In genomic region chr3:145938405-145939349, GRCm38 (mm10) we compare ENCODE assay signal across 8 mouse cellular contexts. TPM values are rescaled to one million over a fixed set of nuclear protein-coding genes. Genes with fewer than 3 reads are reported as not detected.
DNase-seq lines count a peak whose midpoint lies in the region; ATAC-seq and TF ChIP-seq lines count a peak whose summit lies in the region.

No protein-coding gene starts in this region.

- no peak for TF ChIP-seq CTCF in heart, adult 2 months (IDR thresholded peaks at IDR 0.05)
- TF ChIP-seq CTCF in ES-Bruce4 (IDR thresholded peaks at IDR 0.05; ENCODE audit: low read depth, low read length) = no peak
- no peak for TF ChIP-seq CTCF in cortical plate, adult 2 months (IDR thresholded peaks at IDR 0.05; ENCODE audit: extremely low read depth, insufficient read depth, low read length)

- intact Hi-C loops in heart, adult 2 months (cut with DNase I) = no loop called here

- TF ChIP-seq POLR2A in heart, adult 2 months (IDR thresholded peaks at IDR 0.05; ENCODE audit: insufficient read depth, low read depth, low read length) = no peak
- TF ChIP-seq POLR2A in ES-Bruce4 (IDR thresholded peaks at IDR 0.05; ENCODE audit: insufficient read depth, low read length) = no peak
- TF ChIP-seq POLR2A in cortical plate, adult 2 months (IDR thresholded peaks at IDR 0.05; ENCODE audit: extremely low read depth, insufficient read depth, low read length) = no peak

- peaks cover 16% of the 10 kb centered on the region for H3K36me3 ChIP-seq in heart, adult 2 months (ENCODE audit: control insufficient read depth, insufficient read depth, low read length)
- H3K36me3 ChIP-seq in ES-Bruce4 (ENCODE audit: control insufficient read depth, insufficient read depth, low read length, poor library complexity, severe bottlenecking) = peaks cover 24% of the 10 kb centered on the region
- peaks cover 19% of the 10 kb centered on the region; the same call in 1 of the 2 replicates for H3K36me3 ChIP-seq in hindbrain, embryonic 15.5 days
- peaks cover 7% of the 10 kb centered on the region for H3K36me3 ChIP-seq in lung, embryonic 16.5 days (ENCODE audit: control insufficient read depth, insufficient read depth, low read length)

- peak overlapping the region; percentile 98 for H3K9ac ChIP-seq in heart, adult 2 months (ENCODE audit: low read depth, low read length)
- peak overlapping the region; percentile 98 for H3K9ac ChIP-seq in ES-Bruce4 (ENCODE audit: low read depth, poor library complexity, severe bottlenecking)
- H3K9ac ChIP-seq in hindbrain, embryonic 15.5 days = peak overlapping the region; percentile 95
- peak overlapping the region; percentile 95 for H3K9ac ChIP-seq in lung, embryonic 16.5 days (ENCODE audit: low read length)

- H3K79me2 ChIP-seq in heart, adult 2 months (replicated peaks; ENCODE audit: control insufficient read depth, insufficient read depth, low read length) = peaks cover 5% of the 10 kb centered on the region

- peak overlapping the region; percentile 84 for H3K27ac ChIP-seq in heart, adult 2 months
- H3K27ac ChIP-seq in ES-Bruce4 (ENCODE audit: insufficient read depth, low read length) = no peak overlapping the region
- no peak overlapping the region for H3K27ac ChIP-seq in cortical plate, adult 2 months (ENCODE audit: insufficient read depth, low read length)
- H3K27ac ChIP-seq in hindbrain, embryonic 15.5 days (replicated peaks) = peak overlapping the region; percentile 85
- H3K27ac ChIP-seq in lung, embryonic 16.5 days (ENCODE audit: low read length) = peak overlapping the region; percentile 50

- H3K4me2 ChIP-seq in hindbrain, embryonic 15.5 days = peak overlapping the region; percentile 82
- H3K4me2 ChIP-seq in lung, embryonic 16.5 days (ENCODE audit: low read depth, low read length) = peak overlapping the region; percentile 75

- H3K27me3 ChIP-seq in heart, adult 2 months (ENCODE audit: control insufficient read depth, insufficient read depth, low read length) = no peaks in the 10 kb centered on the region
- no peaks in the 10 kb centered on the region for H3K27me3 ChIP-seq in ES-Bruce4 (ENCODE audit: control insufficient read depth, insufficient read depth, low read length, poor library complexity, severe bottlenecking)
- H3K27me3 ChIP-seq in hindbrain, embryonic 15.5 days = no peaks in the 10 kb centered on the region
- no peaks in the 10 kb centered on the region for H3K27me3 ChIP-seq in lung, embryonic 16.5 days (ENCODE audit: control insufficient read depth, insufficient read depth, low read depth, low read length)

- TF ChIP-seq EP300 in heart, adult 2 months (IDR thresholded peaks at IDR 0.05; ENCODE audit: insufficient read depth, low read depth, low read length) = no peak
- no peak for TF ChIP-seq EP300 in ES-Bruce4 (IDR thresholded peaks at IDR 0.05; ENCODE audit: insufficient read depth, low read depth, low read length)

- H3K4me3 ChIP-seq in heart, adult 2 months = peak overlapping the region; percentile 88
- H3K4me3 ChIP-seq in ES-Bruce4 (ENCODE audit: low read depth, low read length) = peak overlapping the region; percentile 97
- peak overlapping the region; percentile 72 for H3K4me3 ChIP-seq in cortical plate, adult 2 months (ENCODE audit: insufficient read depth, low read length)
- H3K4me3 ChIP-seq in hindbrain, embryonic 15.5 days = peak overlapping the region; percentile 99
- peak overlapping the region; percentile 93 for H3K4me3 ChIP-seq in lung, embryonic 16.5 days (ENCODE audit: low read length)

- peaks cover 8% of the 10 kb centered on the region for H3K4me1 ChIP-seq in heart, adult 2 months (ENCODE audit: control insufficient read depth, insufficient read depth, low read length)
- H3K4me1 ChIP-seq in ES-Bruce4 (ENCODE audit: control insufficient read depth, insufficient read depth, low read length) = peaks cover 1% of the 10 kb centered on the region
- peaks cover 4% of the 10 kb centered on the region for H3K4me1 ChIP-seq in cortical plate, adult 2 months (ENCODE audit: control insufficient read depth, insufficient read depth, low read length)
- H3K4me1 ChIP-seq in hindbrain, embryonic 15.5 days (replicated peaks) = peaks cover 26% of the 10 kb centered on the region
- peaks cover 23% of the 10 kb centered on the region for H3K4me1 ChIP-seq in lung, embryonic 16.5 days (replicated peaks; ENCODE audit: control insufficient read depth, insufficient read depth, low read length)

- ATAC-seq in hindbrain, embryonic 15.5 days (ENCODE audit: low FRiP score, low read depth) = peak; percentile 28
- peak; percentile 18; the same call in 1 of the 2 replicates for ATAC-seq in lung, embryonic 16.5 days (ENCODE audit: low read depth)

- H3K9me3 ChIP-seq in ES-Bruce4 (replicated peaks; ENCODE audit: control insufficient read depth, insufficient read depth, low read length, poor library complexity, severe bottlenecking) = no peaks in the 10 kb centered on the region
- H3K9me3 ChIP-seq in hindbrain, embryonic 15.5 days = no peaks in the 10 kb centered on the region
- no peaks in the 10 kb centered on the region for H3K9me3 ChIP-seq in lung, embryonic 16.5 days (ENCODE audit: control insufficient read depth, low read length)

- 14% methylated on average over 49 of the region's 50 CpGs for WGBS in heart, adult 2 months
- WGBS in hindbrain, embryonic 15.5 days = 21% methylated on average over 39 of the region's 50 CpGs
- 18% methylated on average over 42 of the region's 50 CpGs for WGBS in lung, embryonic 16.5 days

- DNase-seq in heart, adult 2 months = peak in 1 of 2 experiments; percentile 32
- no peak for DNase-seq in heart, adult 18-20 months
- DNase-seq in testis, postnatal 14 days (ENCODE audit: low spot score) = peak; percentile 40
- DNase-seq in layer of hippocampus, postnatal 25 days (ENCODE audit: extremely low spot score in 1 of 2, low spot score in 1 of 2) = no peak

RNA-seq across cellular contexts. Expression of gene 2410004B18Rik, which starts 0.9 kb away (rescaled TPM):
- total RNA-seq in heart, adult 2 months (2021) = 10 to 100 TPM; 17.9 to 20.8 TPM
- polyA plus RNA-seq in heart, adult 2 months (2012; rRNA removed) = 9.0 and 9.2 TPM in 2 replicates
- 10 to 100 TPM; 18.0 to 20.6 TPM for total RNA-seq in heart, adult 18-20 months (2021)
- 17.1 and 30.1 TPM in 2 replicates for polyA plus RNA-seq in ES-Bruce4 (2011; ENCODE audit: insufficient read depth, insufficient read length, low read depth, missing spikeins)
- polyA plus RNA-seq in cortical plate, adult 2 months (2012; rRNA removed) = 34.6 and 38.2 TPM in 2 replicates
- polyA plus RNA-seq in hindbrain, embryonic 15.5 days (2015; fragmentation: Nextera tagmentation; extraction: Ambion mirVana) = 81.0 and 84.4 TPM in 2 replicates
- 44.9 and 46.9 TPM in 2 replicates for polyA plus RNA-seq in lung, embryonic 16.5 days (2015; fragmentation: Nextera tagmentation; extraction: Ambion mirVana)
- 10 to 100 TPM; 36.5 to 37.4 TPM for total RNA-seq in layer of hippocampus, postnatal 25 days (2021)

RNA-seq across cellular contexts. Expression of gene Bcl10, which starts 16.1 kb away (rescaled TPM):
- 10 to 100 TPM; 17.7 to 19.3 TPM for total RNA-seq in heart, adult 2 months (2021)
- 11.0 and 14.0 TPM in 2 replicates for polyA plus RNA-seq in heart, adult 2 months (2012; rRNA removed)
- 10 to 100 TPM; 16.1 to 16.5 TPM for total RNA-seq in heart, adult 18-20 months (2021)
- 39.1 and 43.2 TPM in 2 replicates for polyA plus RNA-seq in ES-Bruce4 (2011; ENCODE audit: insufficient read depth, insufficient read length, low read depth, missing spikeins)
- 11.8 TPM in 2 replicates for polyA plus RNA-seq in cortical plate, adult 2 months (2012; rRNA removed)
- 32.3 and 34.8 TPM in 2 replicates for polyA plus RNA-seq in hindbrain, embryonic 15.5 days (2015; fragmentation: Nextera tagmentation; extraction: Ambion mirVana)
- 51.3 and 52.0 TPM in 2 replicates for polyA plus RNA-seq in lung, embryonic 16.5 days (2015; fragmentation: Nextera tagmentation; extraction: Ambion mirVana)
- 10 to 100 TPM; 12.7 TPM for total RNA-seq in layer of hippocampus, postnatal 25 days (2021)

RNA-seq across cellular contexts. Expression of gene Syde2, which starts 49.0 kb away (rescaled TPM):
- total RNA-seq in heart, adult 2 months (2021) = 10 to 100 TPM; 13.8 to 15.8 TPM
- polyA plus RNA-seq in heart, adult 2 months (2012; rRNA removed) = 7.5 and 13.4 TPM in 2 replicates
- 10 to 100 TPM; 16.2 to 16.7 TPM for total RNA-seq in heart, adult 18-20 months (2021)
- polyA plus RNA-seq in ES-Bruce4 (2011; ENCODE audit: insufficient read depth, insufficient read length, low read depth, missing spikeins) = 22.4 and 23.0 TPM in 2 replicates
- polyA plus RNA-seq in cortical plate, adult 2 months (2012; rRNA removed) = 1.9 and 2.0 TPM in 2 replicates
- polyA plus RNA-seq in hindbrain, embryonic 15.5 days (2015; fragmentation: Nextera tagmentation; extraction: Ambion mirVana) = 0.34 and 0.54 TPM in 2 replicates
- polyA plus RNA-seq in lung, embryonic 16.5 days (2015; fragmentation: Nextera tagmentation; extraction: Ambion mirVana) = 2.4 and 2.5 TPM in 2 replicates
- total RNA-seq in layer of hippocampus, postnatal 25 days (2021) = 1 to 10 TPM; 4.5 to 4.6 TPM

Comparison
In these comparisons a context has a peak if more than half of its experiments do, and no peak if none do; other contexts are left out.
1. H3K27ac ChIP-seq: peak in heart, adult 2 months (single experiment), hindbrain, embryonic 15.5 days (single experiment) and lung, embryonic 16.5 days (single experiment); none in ES-Bruce4 (single experiment) and cortical plate, adult 2 months (single experiment).
2. Peak in every context shown above with its lines, with median percentiles within 50 percentile points of each other: H3K4me3 ChIP-seq and H3K9ac ChIP-seq.